Mouse (Mus musculus): ENCODE data around the gene Nipa1. TPM values are rescaled to one million over a fixed set of nuclear protein-coding genes. Genes with fewer than 3 reads are reported as not detected.

Nipa1 gene
- total and polyA plus RNA-seq, 3 experiments, result 0.38 to 1.0 (median 0.96) TPM

GRCm38 (mm10) chr7:56013261-56014001 is 6.3 kb downstream of the Nipa1 start:
- in situ Hi-C loops (cut with MboI; ENCODE audit: low pct_ligation_motif_present, low pct_unique_long_range_greater_than_20kb, low sequenced_read_pairs), result no loop called here
- TF ChIP-seq IRF4 (IDR thresholded peaks at IDR 0.05; ENCODE audit: low read depth, low read length), result peak; percentile 76
- no peak for TF ChIP-seq MAFK (IDR thresholded peaks at IDR 0.05; ENCODE audit: insufficient replicate concordance, low read length)
- peak; percentile 74 for TF ChIP-seq EP300 (IDR thresholded peaks at IDR 0.05; ENCODE audit: low read length)
- Histone ChIP-seq H3K79me2 (replicated peaks; ENCODE audit: control insufficient read depth, extremely low read depth, insufficient read depth, poor library complexity, severe bottlenecking) (no peaks in the 10 kb centered on the region), H3K4me1 (ENCODE audit: control insufficient read depth in 1 of 2, insufficient read depth in 2 of 2) (peaks cover 0 to 13% of the 10 kb centered on the region in 2 experiments; a peak in 2 of 4 replicates), H3K27ac (ENCODE audit: insufficient read depth, low read depth) (no peak overlapping the region), H3K9me3 (replicated peaks; ENCODE audit: low read length) (no peaks in the 10 kb centered on the region), H3K36me3 (replicated peaks in 1 of 2; ENCODE audit: control insufficient read depth in 1 of 2, insufficient read depth in 1 of 2, low read length in 1 of 2) (no peaks in the 10 kb centered on the region), H3K27me3 (replicated peaks) (peaks cover 2% of the 10 kb centered on the region), H3K4me3 (replicated peaks in 1 of 3; ENCODE audit: low read depth in 2 of 3, low read length in 2 of 3, poor library complexity in 1 of 3) (no peak overlapping the region), H3K4me2 (ENCODE audit: insufficient read depth, low read depth, poor library complexity, severe bottlenecking) (no peak overlapping the region), H3K9ac (ENCODE audit: insufficient read depth, low read depth) (no peak overlapping the region)
- DNase-seq (ENCODE audit: extremely low read depth), result peak; percentile 9
- dilution Hi-C loops (cut with MboI; ENCODE audit: extremely low pct_ligation_motif_present, extremely low pct_unique_long_range_greater_than_20kb, low sequenced_read_pairs), result no loop called here

GRCm38 (mm10) chr7:56011018-56011333 is 8.8 kb downstream of the Nipa1 start:
- no peak overlapping the region for H3K9ac ChIP-seq (ENCODE audit: insufficient read depth, low read depth)
- dilution Hi-C loops (cut with MboI; ENCODE audit: extremely low pct_ligation_motif_present, extremely low pct_unique_long_range_greater_than_20kb, low sequenced_read_pairs), result no loop called here
- no peaks in the 10 kb centered on the region for H3K36me3 ChIP-seq (replicated peaks in 1 of 2; ENCODE audit: control insufficient read depth in 1 of 2, insufficient read depth in 1 of 2, low read length in 1 of 2)
- peaks cover 0 to 12% of the 10 kb centered on the region in 2 experiments; a peak in 2 of 4 replicates for H3K4me1 ChIP-seq (ENCODE audit: control insufficient read depth in 1 of 2, insufficient read depth in 2 of 2)
- no peaks in the 10 kb centered on the region for H3K27me3 ChIP-seq (replicated peaks)
- DNase-seq (ENCODE audit: extremely low read depth), result no peak
- H3K4me2 ChIP-seq (ENCODE audit: insufficient read depth, low read depth, poor library complexity, severe bottlenecking), result no peak overlapping the region
- H3K4me3 ChIP-seq (replicated peaks in 1 of 3; ENCODE audit: low read depth in 2 of 3, low read length in 2 of 3, poor library complexity in 1 of 3), result no peak overlapping the region
- in situ Hi-C loops (cut with MboI; ENCODE audit: low pct_ligation_motif_present, low pct_unique_long_range_greater_than_20kb, low sequenced_read_pairs), result no loop called here
- H3K9me3 ChIP-seq (replicated peaks; ENCODE audit: low read length), result peaks cover 2% of the 10 kb centered on the region
- H3K79me2 ChIP-seq (replicated peaks; ENCODE audit: control insufficient read depth, extremely low read depth, insufficient read depth, poor library complexity, severe bottlenecking), result no peaks in the 10 kb centered on the region
- no peak overlapping the region for H3K27ac ChIP-seq (ENCODE audit: insufficient read depth, low read depth)
- TF ChIP-seq JUN (IDR thresholded peaks at IDR 0.05; ENCODE audit: insufficient read depth, low read depth, low read length) (no peak), POLR2A (IDR thresholded peaks at IDR 0.05; ENCODE audit: low read depth, low read length) (no peak), ZMIZ1 (IDR thresholded peaks at IDR 0.05; ENCODE audit: low read depth, low read length) (no peak), MXI1 (IDR thresholded peaks at IDR 0.05; ENCODE audit: low read depth, low read length) (no peak)

GRCm38 (mm10) chr7:56010318-56011017 is 9.3 kb downstream of the Nipa1 start:
- no peak for TF ChIP-seq CHD2 (IDR thresholded peaks at IDR 0.05; ENCODE audit: low read length)
- TF ChIP-seq KAT2A (IDR thresholded peaks at IDR 0.05; ENCODE audit: insufficient replicate concordance, low read length), result no peak
- no peak for TF ChIP-seq NRF1 (IDR thresholded peaks at IDR 0.05; ENCODE audit: low read depth, low read length)
- TF ChIP-seq SMC3 (IDR thresholded peaks at IDR 0.05; ENCODE audit: low read depth, low read length), result no peak
- no peak for TF ChIP-seq EP300 (IDR thresholded peaks at IDR 0.05; ENCODE audit: low read length)
- TF ChIP-seq CHD1 (IDR thresholded peaks at IDR 0.05; ENCODE audit: low read depth, low read length), result no peak
- TF ChIP-seq UBTF (IDR thresholded peaks at IDR 0.05; ENCODE audit: low read depth, low read length), result no peak
- no peak for TF ChIP-seq JUND (conservative IDR thresholded peaks at IDR 0.05; ENCODE audit: low read depth, low read length)
- no peak for TF ChIP-seq CTCF (conservative IDR thresholded peaks at IDR 0.05 in 1 of 2, IDR thresholded peaks at IDR 0.05 in 1 of 2; ENCODE audit: low read depth in 2 of 2, low read length in 2 of 2)
- no peak for TF ChIP-seq TCF12 (IDR thresholded peaks at IDR 0.05; ENCODE audit: low read depth, low read length)
- no peak for TF ChIP-seq MYC (IDR thresholded peaks at IDR 0.05; ENCODE audit: low read depth, low read length)
- dilution Hi-C loops (cut with MboI; ENCODE audit: extremely low pct_ligation_motif_present, extremely low pct_unique_long_range_greater_than_20kb, low sequenced_read_pairs) (no loop called here), in situ Hi-C loops (cut with MboI; ENCODE audit: low pct_ligation_motif_present, low pct_unique_long_range_greater_than_20kb, low sequenced_read_pairs) (no loop called here)
- Histone ChIP-seq H3K79me2 (replicated peaks; ENCODE audit: control insufficient read depth, extremely low read depth, insufficient read depth, poor library complexity, severe bottlenecking) (no peaks in the 10 kb centered on the region), H3K4me1 (ENCODE audit: control insufficient read depth in 1 of 2, insufficient read depth in 2 of 2) (peaks cover 0 to 12% of the 10 kb centered on the region in 2 experiments; a peak in 2 of 4 replicates), H3K9ac (ENCODE audit: insufficient read depth, low read depth) (no peak overlapping the region), H3K4me3 (replicated peaks in 1 of 3; ENCODE audit: low read depth in 2 of 3, low read length in 2 of 3, poor library complexity in 1 of 3) (no peak overlapping the region), H3K27me3 (replicated peaks) (no peaks in the 10 kb centered on the region), H3K36me3 (replicated peaks in 1 of 2; ENCODE audit: control insufficient read depth in 1 of 2, insufficient read depth in 1 of 2, low read length in 1 of 2) (no peaks in the 10 kb centered on the region), H3K27ac (ENCODE audit: insufficient read depth, low read depth) (no peak overlapping the region), H3K4me2 (ENCODE audit: insufficient read depth, low read depth, poor library complexity, severe bottlenecking) (no peak overlapping the region), H3K9me3 (replicated peaks; ENCODE audit: low read length) (peaks cover 3% of the 10 kb centered on the region)
- DNase-seq (ENCODE audit: extremely low read depth), result no peak
